Mouse (Mus musculus): ENCODE data around the gene Hpse2. TPM values are rescaled to one million over a fixed set of nuclear protein-coding genes. Genes with fewer than 3 reads are reported as not detected.

The Hpse2 gene
- polyA plus RNA-seq, 1 experiment from 2014 or later, result 9.8 TPM

DNA sequence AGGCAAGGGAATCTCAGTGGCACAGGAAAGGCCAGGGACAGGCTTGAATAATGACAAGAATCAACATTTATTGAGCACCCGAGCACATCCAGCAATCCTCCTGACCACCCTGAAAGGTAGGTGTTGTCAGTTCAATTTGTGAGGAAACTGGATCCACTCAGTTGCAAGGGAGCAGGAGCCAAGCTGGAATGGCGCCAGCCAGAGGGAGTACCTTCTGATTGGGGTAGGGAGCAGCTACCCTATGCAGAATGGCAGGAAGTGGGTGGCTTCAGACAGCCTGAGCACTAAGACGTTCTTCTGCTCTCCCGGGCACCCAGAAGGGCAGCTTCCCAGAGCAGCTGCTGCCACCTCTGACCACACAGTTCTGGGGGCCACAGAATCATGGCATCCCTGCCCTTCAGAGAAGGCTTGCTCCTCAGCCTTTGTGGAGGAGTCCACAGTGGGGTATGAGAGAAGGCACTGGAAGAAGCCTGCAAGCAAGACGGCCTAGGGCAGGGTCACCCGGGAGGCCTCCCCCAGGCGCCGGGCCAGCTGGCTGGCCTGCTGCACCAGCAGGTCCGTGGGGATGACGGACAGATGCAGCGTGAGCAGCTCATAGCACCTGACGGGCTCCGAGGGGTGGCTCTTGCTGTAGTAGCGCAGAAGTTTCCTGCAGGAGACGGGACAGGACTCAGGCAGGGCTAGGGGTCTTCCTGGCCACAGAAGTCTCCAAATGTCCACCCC, 632.8 kb downstream of the Hpse2 start:
- 66% methylated on average over 15 of the region's 15 CpGs for WGBS
- Histone ChIP-seq H3K4me3 (no peak overlapping the region), H3K4me1 (peaks cover 40% of the 10 kb centered on the region), H3K9me3 (no peaks in the 10 kb centered on the region), H3K27me3 (no peaks in the 10 kb centered on the region), H3K4me2 (replicated peaks) (no peak overlapping the region), H3K36me3 (no peaks in the 10 kb centered on the region), H3K9ac (no peak overlapping the region), H3K27ac (no peak overlapping the region)
- ATAC-seq (ENCODE audit: low FRiP score, low read depth), result no peak

DNA sequence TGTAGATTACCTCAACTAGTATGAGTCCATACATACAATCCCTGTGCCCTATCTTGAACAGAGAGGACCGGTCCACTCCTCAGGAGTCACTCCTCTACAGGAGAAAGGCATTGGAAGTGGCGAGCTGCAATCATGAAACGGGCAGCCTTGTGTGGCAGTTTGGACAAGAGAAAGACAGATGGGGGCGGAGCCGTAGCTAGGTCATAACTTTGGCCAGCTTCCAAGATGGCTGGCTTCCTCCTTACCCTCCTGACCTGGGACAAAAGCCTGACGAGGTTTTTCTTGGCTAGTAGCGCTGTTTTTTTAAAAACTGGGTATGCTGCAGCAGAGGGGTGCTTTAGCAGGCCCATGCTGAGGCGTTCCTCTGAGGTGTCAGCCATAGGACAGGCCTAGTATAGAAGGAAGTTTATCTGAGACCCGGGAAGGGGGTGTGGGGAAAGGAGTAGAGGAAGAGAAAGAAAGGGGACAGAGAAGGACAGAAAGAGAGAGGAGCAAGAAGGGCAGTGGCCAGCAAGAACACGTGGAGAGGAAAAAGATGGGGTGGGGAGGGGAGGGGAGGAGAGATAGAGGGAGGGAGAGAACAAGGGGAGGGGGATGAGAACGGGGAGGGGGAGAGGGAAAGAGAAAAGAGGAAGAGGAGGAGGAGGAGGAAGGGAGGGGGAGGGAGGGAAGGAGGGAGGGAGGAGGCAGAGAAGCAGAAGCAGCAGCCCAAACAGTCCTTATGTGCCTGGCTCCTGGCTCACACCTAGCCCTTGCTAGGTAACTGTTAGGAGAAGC, 634.8 kb downstream of the Hpse2 start:
- peak overlapping the region; percentile 42; the same call in 1 of the 2 replicates for H3K4me3 ChIP-seq
- H3K27me3 ChIP-seq, result no peaks in the 10 kb centered on the region
- ATAC-seq (ENCODE audit: low FRiP score, low read depth), result peak; percentile 38; the same call in 1 of the 2 replicates
- 34% methylated on average over 11 of the region's 11 CpGs for WGBS
- peak overlapping the region; percentile 70 for H3K4me2 ChIP-seq (replicated peaks)
- no peaks in the 10 kb centered on the region for H3K9me3 ChIP-seq
- peak overlapping the region; percentile 73; the same call in 1 of the 2 replicates for H3K9ac ChIP-seq
- peak overlapping the region; percentile 91 for H3K27ac ChIP-seq
- peaks cover 51% of the 10 kb centered on the region for H3K4me1 ChIP-seq
- no peaks in the 10 kb centered on the region for H3K36me3 ChIP-seq

DNA sequence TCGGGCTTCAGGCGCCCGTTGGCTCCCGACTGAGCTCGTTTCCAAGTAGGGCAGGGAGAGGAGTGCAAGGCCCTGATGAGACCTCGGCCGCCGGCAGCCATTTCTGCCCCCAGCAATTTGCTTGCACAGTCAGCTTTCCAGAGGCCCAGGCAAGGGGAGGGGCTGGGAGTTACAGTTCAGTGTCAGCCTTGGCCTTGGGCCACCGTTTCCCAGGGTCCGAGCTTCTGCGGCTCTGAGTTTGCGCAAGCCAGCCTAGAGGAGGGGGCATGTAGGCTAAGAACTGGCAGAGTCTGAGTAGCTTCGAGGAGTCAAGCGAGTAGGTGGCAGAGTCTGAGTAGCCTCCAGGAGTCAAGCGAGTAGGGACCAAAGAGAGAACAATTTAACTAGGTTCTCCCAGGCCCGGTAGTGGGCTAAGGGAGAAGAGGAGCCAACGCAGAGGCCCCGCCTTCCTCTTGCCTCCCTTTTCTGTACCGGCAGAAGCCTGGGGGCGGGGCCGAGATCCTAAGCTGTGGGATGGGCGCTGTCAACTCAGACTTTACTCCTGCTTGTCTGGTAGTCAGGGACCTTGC, 635.7 kb downstream of the Hpse2 start, which contains the start of gene Pyroxd2:
Gene Pyroxd2, minus strand, starts transcription at position 413 of the 569 bp plus-strand sequence.
- peak within 1 kb of the TSS; percentile 70 for H3K4me2 ChIP-seq (replicated peaks)
- H3K4me1 ChIP-seq, result peaks cover 51% of the 10 kb centered on the region
- peak; percentile 90 for ATAC-seq (ENCODE audit: low FRiP score, low read depth)
- peak within 1 kb of the TSS; percentile 42 for H3K4me3 ChIP-seq
- H3K36me3 ChIP-seq, result no peaks in the 10 kb centered on the region
- peak within 1 kb of the TSS; percentile 91 for H3K27ac ChIP-seq
- H3K27me3 ChIP-seq, result no peaks in the 10 kb centered on the region
- 4% methylated on average over 22 of the region's 22 CpGs for WGBS
- peak within 1 kb of the TSS; percentile 73 for H3K9ac ChIP-seq
- H3K9me3 ChIP-seq, result no peaks in the 10 kb centered on the region

DNA sequence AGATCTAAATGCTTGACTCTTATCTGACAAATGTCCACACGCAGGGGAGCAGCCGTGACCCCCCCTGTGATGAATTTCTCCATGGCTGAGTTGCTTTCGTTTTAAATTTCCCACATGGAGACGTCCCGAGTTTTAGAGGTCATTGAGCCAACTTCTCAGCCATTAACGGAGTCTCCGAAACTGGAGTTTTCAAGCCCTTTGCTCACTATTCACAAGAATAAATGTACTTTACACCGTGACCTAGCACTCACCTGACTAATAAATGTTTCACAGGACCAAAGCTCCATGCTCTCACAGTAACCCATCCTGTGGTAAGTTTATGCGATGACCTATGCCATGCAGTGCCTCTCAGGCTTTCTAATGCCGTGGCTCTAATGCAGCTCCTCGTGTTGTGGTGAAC, 638.0 kb downstream of the Hpse2 start:
- 64% methylated on average over 11 of the region's 11 CpGs for WGBS
- Histone ChIP-seq H3K9me3 (no peaks in the 10 kb centered on the region), H3K4me3 (no peak overlapping the region), H3K4me2 (replicated peaks) (no peak overlapping the region), H3K4me1 (peaks cover 49% of the 10 kb centered on the region), H3K27ac (no peak overlapping the region), H3K27me3 (no peaks in the 10 kb centered on the region), H3K36me3 (no peaks in the 10 kb centered on the region), H3K9ac (no peak overlapping the region)
- no peak for ATAC-seq (ENCODE audit: low FRiP score, low read depth)

DNA sequence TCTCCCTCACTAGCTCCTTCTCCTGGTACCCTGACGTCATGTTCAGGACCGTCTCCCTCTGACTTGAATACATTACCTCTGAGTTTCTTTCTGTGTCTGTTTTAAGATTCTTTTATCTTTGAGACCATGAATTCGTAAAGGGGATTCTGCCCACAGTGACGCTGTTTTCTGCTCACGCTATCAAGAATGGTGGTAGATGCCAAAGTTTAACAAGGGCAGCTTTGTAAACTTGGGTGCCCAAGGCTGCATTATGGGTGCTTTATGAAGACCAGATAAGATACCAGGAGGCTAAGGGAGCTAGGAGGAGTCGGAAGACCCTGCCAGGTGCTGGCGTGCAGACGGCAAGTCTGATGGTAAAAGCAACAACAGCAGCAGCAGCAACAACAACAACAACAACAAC, 641.5 kb downstream of the Hpse2 start:
- WGBS, result 89% methylated on average over 8 of the region's 8 CpGs
- no peaks in the 10 kb centered on the region for H3K9me3 ChIP-seq
- no peaks in the 10 kb centered on the region for H3K27me3 ChIP-seq
- no peak for ATAC-seq (ENCODE audit: low FRiP score, low read depth)
- H3K27ac ChIP-seq, result no peak overlapping the region
- H3K4me2 ChIP-seq (replicated peaks), result no peak overlapping the region
- H3K4me3 ChIP-seq, result no peak overlapping the region
- H3K9ac ChIP-seq, result no peak overlapping the region
- H3K4me1 ChIP-seq, result peaks cover 38% of the 10 kb centered on the region
- H3K36me3 ChIP-seq, result no peaks in the 10 kb centered on the region

DNA sequence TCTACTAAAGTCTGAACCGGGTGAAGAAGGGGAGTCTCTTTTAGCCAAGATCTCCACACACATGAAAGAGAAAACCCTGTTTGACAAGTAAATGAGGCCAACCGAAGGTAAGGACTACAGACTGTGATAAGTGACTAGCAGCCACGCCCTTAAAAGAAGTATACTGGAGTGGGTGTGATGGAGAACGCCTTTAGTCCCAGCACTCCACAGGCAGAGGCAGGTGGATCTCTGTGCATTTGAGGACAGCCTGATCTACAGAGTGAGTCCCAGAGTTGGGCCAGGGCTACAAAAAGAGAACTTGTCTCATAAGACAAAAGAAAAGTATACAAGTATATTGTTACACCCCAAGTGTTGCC, 642.3 kb downstream of the Hpse2 start:
- WGBS, result 68% methylated on average over 4 of the region's 4 CpGs

DNA sequence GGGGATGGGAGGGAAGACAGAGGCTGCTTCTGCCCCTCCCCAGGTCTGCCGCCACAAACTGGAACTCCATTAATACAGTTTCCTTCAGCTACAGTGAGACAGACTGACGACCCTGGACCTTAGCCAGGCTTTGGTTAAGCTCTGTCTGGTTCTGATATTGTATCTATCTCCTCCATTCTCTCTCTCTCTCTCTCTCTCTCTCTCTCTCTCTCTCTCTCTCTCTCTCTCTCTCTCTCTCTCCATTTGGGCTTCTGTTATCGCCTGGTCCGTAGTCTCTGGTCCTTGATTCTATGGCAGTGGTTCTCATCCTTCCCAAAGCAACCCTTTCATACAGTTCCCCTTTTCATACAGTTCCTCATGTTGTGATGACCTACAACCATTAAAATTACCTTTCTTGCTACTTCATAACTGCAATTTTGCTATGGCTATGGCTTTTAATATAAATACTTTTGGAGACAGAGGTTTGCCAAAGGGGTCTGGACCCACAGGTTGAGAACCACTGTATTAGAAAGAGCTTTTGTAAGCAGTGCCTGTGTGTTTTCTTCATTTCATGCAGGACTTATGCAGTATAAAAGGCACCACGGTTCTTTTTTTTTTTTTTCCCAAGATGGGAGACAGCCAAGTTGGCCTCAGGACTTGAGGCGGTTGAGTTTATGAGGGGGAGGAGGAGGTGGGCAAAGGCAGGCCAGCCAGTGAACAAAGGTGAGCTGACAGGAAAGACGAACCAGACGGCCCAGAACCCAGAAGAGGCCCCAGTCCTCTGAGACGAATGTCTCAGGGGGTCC, 642.9 kb downstream of the Hpse2 start:
- Histone ChIP-seq H3K4me2 (replicated peaks) (no peak overlapping the region), H3K9me3 (no peaks in the 10 kb centered on the region), H3K36me3 (no peaks in the 10 kb centered on the region), H3K4me3 (no peak overlapping the region), H3K27ac (peak overlapping the region; percentile 28; the same call in 1 of the 2 replicates), H3K27me3 (no peaks in the 10 kb centered on the region), H3K4me1 (peaks cover 41% of the 10 kb centered on the region), H3K9ac (no peak overlapping the region)
- no peak for ATAC-seq (ENCODE audit: low FRiP score, low read depth)
- 46% methylated on average over 9 of the region's 9 CpGs for WGBS

More for the DNA sequence above, 642.3 kb downstream of the Hpse2 start:
- no peaks in the 10 kb centered on the region for H3K36me3 ChIP-seq
- peak overlapping the region; percentile 28; the same call in 1 of the 2 replicates for H3K27ac ChIP-seq
- no peak overlapping the region for H3K4me3 ChIP-seq
- no peaks in the 10 kb centered on the region for H3K27me3 ChIP-seq
- H3K9me3 ChIP-seq, result no peaks in the 10 kb centered on the region
- H3K9ac ChIP-seq, result no peak overlapping the region
- ATAC-seq (ENCODE audit: low FRiP score, low read depth), result no peak
- peaks cover 41% of the 10 kb centered on the region for H3K4me1 ChIP-seq
- H3K4me2 ChIP-seq (replicated peaks), result no peak overlapping the region

DNA sequence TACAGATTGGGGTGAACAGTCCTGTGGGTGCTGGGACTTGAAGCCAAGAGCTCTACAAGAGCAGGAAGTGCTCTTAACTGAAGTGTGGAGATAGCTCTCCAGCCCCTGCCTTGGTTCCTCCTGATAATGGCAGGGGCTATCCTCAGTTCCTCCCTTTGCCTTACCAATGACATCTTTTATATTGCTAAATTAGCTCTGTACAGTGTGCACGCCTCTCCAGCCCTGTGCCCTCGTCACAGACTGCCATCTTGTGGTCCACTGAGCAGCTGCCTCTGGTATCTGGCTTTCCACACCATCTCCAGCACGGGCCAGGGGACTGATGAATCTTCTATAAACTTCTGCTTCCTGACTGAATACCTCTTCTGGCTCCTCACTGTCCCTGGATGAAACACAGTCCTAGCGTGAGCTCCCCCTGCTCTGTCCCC, 644.0 kb downstream of the Hpse2 start:
- Histone ChIP-seq H3K4me1 (peaks cover 37% of the 10 kb centered on the region), H3K9me3 (no peaks in the 10 kb centered on the region), H3K27me3 (no peaks in the 10 kb centered on the region), H3K9ac (no peak overlapping the region), H3K4me3 (no peak overlapping the region), H3K36me3 (no peaks in the 10 kb centered on the region), H3K27ac (no peak overlapping the region), H3K4me2 (replicated peaks) (no peak overlapping the region)
- ATAC-seq (ENCODE audit: low FRiP score, low read depth), result peak; percentile 81; the same call in 1 of the 2 replicates
- WGBS, result 17% methylated on average over 4 of the region's 4 CpGs

DNA sequence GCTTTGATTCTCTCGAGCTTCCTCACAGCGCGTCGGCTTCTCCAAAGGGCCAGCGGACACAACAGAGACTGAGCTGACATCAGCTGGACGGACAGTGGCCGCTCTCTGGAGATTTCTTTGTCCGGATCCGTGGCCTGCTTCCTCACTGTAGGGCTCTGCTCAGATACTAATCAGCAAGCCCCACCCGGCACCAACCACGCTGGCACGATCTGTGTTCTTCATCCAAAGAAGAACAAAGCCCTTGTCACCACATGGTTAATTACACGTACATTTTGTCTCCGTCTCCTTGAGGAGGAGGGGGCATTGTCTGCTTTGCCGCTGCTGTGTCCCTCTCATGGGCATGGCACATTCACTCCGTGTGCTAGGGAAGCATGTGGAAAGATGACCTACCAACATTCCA, 644.9 kb downstream of the Hpse2 start:
- peaks cover 30% of the 10 kb centered on the region for H3K4me1 ChIP-seq
- 80% methylated on average over 16 of the region's 16 CpGs for WGBS
- no peak overlapping the region for H3K9ac ChIP-seq
- no peak overlapping the region for H3K27ac ChIP-seq
- no peaks in the 10 kb centered on the region for H3K27me3 ChIP-seq
- H3K9me3 ChIP-seq, result no peaks in the 10 kb centered on the region
- H3K36me3 ChIP-seq, result no peaks in the 10 kb centered on the region
- no peak overlapping the region for H3K4me3 ChIP-seq
- H3K4me2 ChIP-seq (replicated peaks), result no peak overlapping the region
- no peak for ATAC-seq (ENCODE audit: low FRiP score, low read depth)

DNA sequence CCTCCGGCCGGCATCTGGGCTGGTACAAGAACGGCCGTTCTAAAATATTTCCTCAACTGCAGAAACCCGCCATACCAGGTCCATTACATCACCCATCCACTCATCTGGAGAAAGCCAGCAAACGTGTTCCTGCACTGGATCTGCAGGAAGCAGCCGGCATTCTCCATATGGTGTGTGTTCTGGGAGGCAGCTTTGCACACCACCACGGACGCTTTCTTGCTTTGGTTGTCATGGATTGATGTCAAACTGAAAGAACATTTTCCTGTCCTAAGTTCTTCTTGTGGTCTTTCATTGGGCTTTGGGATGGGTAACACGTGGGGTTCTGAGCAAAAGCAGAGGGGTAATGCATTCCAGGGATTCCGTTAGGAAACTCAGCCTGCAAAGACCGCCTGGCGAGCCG, 646.3 kb downstream of the Hpse2 start:
- H3K9me3 ChIP-seq, result no peaks in the 10 kb centered on the region
- no peaks in the 10 kb centered on the region for H3K27me3 ChIP-seq
- no peak overlapping the region for H3K4me2 ChIP-seq (replicated peaks)
- no peak for ATAC-seq (ENCODE audit: low FRiP score, low read depth)
- WGBS, result 58% methylated on average over 14 of the region's 14 CpGs
- no peak overlapping the region for H3K4me3 ChIP-seq
- peaks cover 30% of the 10 kb centered on the region for H3K4me1 ChIP-seq
- H3K36me3 ChIP-seq, result no peaks in the 10 kb centered on the region
- no peak overlapping the region for H3K9ac ChIP-seq
- no peak overlapping the region for H3K27ac ChIP-seq

DNA sequence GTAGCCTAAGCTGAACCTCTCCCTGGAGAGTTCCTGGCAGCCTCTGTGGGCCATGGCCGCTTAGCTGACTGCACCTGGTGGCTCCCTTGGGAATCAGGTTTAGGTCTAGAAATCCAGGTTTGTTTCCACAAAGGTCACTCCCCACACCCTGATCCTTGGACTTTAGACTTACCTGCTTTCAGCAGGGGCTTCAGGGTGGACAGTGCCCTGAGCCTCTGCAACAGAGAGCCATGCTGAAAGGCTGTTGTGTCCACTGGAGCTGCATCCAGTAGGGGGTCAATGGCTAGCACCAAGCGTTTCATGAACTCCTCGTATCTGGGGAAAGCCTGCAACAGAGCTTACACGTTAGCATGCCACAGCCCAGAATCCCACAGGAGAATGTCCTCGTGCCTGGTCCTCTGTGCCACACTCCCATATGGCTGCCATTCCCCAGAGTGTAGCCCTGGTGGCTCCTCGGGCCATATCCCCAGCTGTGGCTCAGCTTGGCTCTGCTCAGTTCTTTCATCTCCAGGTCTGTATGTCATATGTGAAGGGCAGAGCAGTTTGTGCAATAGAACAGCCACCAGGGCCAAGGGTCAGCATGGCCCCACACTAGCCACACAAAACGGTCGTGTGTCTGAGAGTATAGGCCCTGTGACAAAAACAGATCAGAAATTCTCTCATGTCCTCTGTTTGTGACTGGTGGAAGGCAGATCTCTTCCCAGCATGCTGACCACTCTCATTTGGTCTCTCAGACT, 647.8 kb downstream of the Hpse2 start:
- H3K9ac ChIP-seq, result no peak overlapping the region
- ATAC-seq (ENCODE audit: low FRiP score, low read depth), result no peak
- no peaks in the 10 kb centered on the region for H3K9me3 ChIP-seq
- no peaks in the 10 kb centered on the region for H3K36me3 ChIP-seq
- WGBS, result 69% methylated on average over 8 of the region's 8 CpGs
- no peaks in the 10 kb centered on the region for H3K27me3 ChIP-seq
- H3K27ac ChIP-seq, result no peak overlapping the region
- H3K4me2 ChIP-seq (replicated peaks), result no peak overlapping the region
- H3K4me3 ChIP-seq, result no peak overlapping the region
- peaks cover 24% of the 10 kb centered on the region for H3K4me1 ChIP-seq

Measured in limb, embryonic 13.5 days (tissue).